Mouse (Mus musculus): ENCODE data around the gene Ddi2.

Gene Ddi2

GRCm38 (mm10) chr4:141694719-141695118, 28.5 kb downstream of the Ddi2 start:
- DNase-seq (ENCODE audit: low spot score in 2 of 2): no peak

- no peak for DNase-seq (ENCODE audit: low spot score in 2 of 2)
Measured at GRCm38 (mm10) chr4:141688505-141688904, 34.7 kb downstream of the Ddi2 start.

GRCm38 (mm10) chr4:141686525-141686924, 36.7 kb downstream of the Ddi2 start:
- DNase-seq (ENCODE audit: low spot score in 2 of 2): peak in 1 of 2 experiments; percentile 34

DNA sequence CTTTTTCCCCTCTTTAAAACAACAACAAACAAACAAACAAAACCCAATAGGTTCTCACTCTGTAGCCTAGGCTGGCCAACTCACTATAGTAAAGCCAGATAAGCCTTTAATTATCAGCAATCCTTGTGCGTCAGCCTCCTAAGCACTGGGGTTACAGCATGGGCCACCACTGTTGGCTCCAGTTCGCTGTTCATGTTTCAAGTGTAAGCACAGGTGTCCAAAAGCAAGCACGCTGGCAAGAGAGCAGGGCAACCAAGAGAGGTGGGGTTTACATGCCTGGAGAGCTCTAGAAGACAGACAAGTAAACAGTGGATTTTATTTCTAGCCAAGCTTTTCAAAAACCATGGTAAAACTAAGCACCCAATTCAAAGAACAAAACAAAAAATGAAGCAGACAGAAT, 37.1 kb downstream of the Ddi2 start:
- no peak for DNase-seq (ENCODE audit: low spot score in 2 of 2)

GRCm38 (mm10) chr4:141685499-141685898, 37.7 kb downstream of the Ddi2 start, which contains the start of gene Rsc1a1:
Gene Rsc1a1, minus strand, starts transcription at chr4:141685599.
- no peak for DNase-seq (ENCODE audit: low spot score in 2 of 2)

- DNase-seq (ENCODE audit: low spot score in 2 of 2): no peak
Measured at GRCm38 (mm10) chr4:141682706-141683230, 40.5 kb downstream of the Ddi2 start.

- DNase-seq (ENCODE audit: low spot score in 2 of 2): no peak
Measured at GRCm38 (mm10) chr4:141681767-141682166, 41.5 kb downstream of the Ddi2 start.

GRCm38 (mm10) chr4:141680892-141681291, 42.3 kb downstream of the Ddi2 start:
- DNase-seq (ENCODE audit: low spot score in 2 of 2): no peak

- DNase-seq (ENCODE audit: low spot score in 2 of 2): no peak
Measured at GRCm38 (mm10) chr4:141679016-141679415, 44.2 kb downstream of the Ddi2 start.

DNA sequence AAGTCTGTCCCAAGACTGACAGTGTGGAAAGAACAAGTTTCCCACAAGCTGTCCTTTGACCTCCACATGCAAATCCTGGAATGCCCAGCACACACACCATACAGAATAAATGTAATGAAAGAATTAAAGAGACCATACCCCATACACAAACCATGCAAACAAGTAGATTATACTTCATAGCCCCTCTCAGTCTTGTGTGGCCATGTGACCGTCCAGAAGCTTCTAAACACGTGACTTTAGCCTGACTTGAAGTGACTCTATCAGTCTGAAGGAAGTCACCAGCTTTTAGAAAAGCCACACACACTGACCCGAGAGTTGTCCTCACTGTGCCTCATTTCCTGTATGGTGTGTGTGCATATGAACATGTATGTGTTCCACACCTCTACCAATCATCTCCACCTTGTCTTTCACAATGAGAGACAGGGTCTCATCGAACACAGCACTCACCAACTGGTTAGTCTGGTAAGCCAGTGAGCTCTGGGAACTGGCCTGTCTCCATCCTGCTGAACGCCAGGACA, 46.7 kb downstream of the Ddi2 start:
- DNase-seq (ENCODE audit: low spot score in 2 of 2): no peak

- no peak for DNase-seq (ENCODE audit: low spot score in 2 of 2)
Measured at GRCm38 (mm10) chr4:141672325-141672724, 50.9 kb downstream of the Ddi2 start.

- no peak for DNase-seq (ENCODE audit: low spot score in 2 of 2)
Measured at GRCm38 (mm10) chr4:141671389-141671788, 51.8 kb downstream of the Ddi2 start.

- DNase-seq (ENCODE audit: low spot score in 2 of 2): no peak
Measured at GRCm38 (mm10) chr4:141669898-141670712, 53.1 kb downstream of the Ddi2 start.

DNA sequence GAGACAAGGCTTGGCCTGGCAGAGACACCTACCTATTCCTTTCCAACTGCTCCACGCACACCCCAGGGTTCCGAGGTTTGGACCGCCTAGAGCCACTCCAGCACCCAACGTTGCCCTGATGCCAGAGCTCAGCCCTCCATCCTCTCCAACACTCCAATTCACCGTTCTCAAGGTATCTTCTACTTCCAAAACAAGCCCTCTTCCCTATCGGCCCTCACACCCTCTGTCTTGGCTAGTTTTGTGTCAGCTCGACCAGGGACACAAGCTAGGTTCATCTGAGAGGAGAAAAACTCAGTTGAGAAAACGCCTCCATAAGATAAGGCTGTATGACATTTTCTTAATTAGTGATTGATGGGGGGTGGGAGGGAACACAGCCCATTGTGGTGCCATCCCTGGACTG, 58.4 kb downstream of the Ddi2 start, which contains the start of gene Plekhm2:
Plekhm2 (minus strand) TSS at position 101 of the 400 bp plus-strand sequence.
- DNase-seq (ENCODE audit: low spot score in 2 of 2): no peak

- DNase-seq (ENCODE audit: low spot score in 2 of 2): peak; percentile 56 to 57
Measured at GRCm38 (mm10) chr4:141664011-141664745, 59.0 kb downstream of the Ddi2 start.

DNA sequence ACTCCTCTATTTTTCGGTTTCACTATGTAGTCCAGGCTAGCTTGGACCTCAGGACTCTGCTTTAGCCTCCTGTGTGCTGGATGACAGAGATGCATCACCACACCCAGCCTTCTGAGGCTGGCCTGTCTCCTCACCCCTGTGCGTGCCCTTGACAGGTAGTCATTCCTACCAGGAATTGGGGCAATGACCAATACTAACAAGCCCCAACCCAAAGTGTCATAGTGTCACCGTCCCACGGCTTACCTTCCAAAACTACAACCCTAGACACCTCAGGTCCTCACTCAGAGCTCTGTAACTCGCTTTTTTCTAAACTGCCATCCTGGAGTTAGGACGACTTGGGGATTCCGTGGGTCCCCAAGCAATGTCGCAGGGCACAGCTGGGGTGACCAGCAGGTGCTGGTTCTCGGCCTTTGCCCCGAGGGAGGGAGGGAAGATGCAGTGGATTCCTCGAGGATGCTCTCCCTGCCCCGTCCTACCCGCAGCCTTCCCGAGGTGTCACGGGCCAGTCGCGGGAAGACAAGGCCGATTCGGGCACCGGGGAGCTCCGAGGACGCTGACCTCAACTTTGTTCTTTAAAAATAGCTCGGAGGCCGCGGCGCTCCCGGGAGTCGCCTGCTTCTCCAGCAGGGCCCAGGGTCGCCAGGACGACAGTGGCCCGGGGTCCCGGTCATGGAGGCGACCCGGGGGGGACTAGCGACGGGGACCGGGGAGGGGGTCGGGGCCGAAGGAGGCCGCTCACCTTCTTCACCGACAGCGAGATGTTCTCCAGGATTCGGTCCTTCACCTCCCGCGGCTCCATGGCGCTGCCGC, 59.9 kb downstream of the Ddi2 start:
- no peak for DNase-seq (ENCODE audit: low spot score in 2 of 2)

DNA sequence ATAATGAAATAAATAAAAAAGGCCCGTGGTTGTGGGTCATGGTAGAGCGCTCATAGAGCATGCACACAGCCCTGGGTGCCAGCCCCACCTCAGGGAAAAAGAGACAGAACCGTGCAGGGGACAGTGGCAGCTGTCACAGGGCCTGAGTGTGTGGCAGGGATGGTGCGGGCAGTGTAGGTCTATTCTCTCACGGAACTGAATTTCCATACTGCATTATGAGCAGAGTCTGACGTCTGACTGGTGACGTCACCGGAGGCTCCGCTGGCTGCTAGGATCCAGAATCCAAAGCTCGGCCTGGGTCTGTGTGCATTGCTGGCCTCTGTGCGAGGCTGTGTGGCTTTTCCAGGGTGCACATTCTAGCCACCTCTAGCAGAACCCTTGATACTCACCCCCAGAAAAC, 62.3 kb downstream of the Ddi2 start:
- DNase-seq (ENCODE audit: low spot score in 2 of 2): no peak

DNA sequence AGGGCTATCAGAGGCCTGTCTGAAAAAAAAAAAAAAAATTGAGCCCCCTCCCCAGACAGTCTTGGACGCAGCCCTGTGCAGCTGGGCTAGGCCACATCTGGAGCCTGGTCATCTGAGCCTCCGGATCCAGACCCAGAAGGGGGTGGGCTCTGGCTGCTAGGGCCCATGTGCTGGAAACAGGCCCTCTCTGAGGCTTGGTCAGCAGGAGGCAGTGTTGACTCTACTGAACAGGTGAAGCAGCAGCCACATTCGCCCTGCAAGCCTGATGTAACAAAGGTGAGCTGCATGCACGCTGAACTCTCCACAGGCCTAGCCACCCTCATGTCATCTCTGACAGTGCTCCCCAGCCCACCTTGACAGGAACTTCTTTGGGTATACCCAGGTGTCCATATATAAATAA, 63.5 kb downstream of the Ddi2 start:
- DNase-seq (ENCODE audit: low spot score in 2 of 2): no peak

GRCm38 (mm10) chr4:141658846-141659484, 64.3 kb downstream of the Ddi2 start:
- no peak for DNase-seq (ENCODE audit: low spot score in 2 of 2)

DNA sequence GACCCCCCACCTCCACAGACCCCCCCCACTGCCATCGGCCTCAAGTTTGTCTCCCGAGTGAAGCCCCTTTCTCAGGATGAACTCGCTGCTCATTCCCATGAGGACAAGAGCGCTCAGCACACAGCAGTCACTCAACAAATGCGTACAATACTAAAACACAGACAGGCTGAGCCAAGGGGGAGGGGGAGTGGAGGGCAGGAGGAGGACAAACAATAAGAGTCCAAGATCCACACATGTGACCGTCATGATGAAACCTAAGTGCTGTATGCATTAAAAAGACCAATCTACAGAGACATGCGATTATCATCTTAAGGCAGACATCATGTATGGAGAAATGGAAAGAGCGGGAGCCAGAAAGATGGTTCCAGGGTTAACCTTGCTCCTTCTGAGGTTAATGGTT, 66.3 kb downstream of the Ddi2 start:
- no peak for DNase-seq (ENCODE audit: low spot score in 2 of 2)
